Mouse (Mus musculus): ENCODE data around the gene Vegfb. TPM values are rescaled to one million over a fixed set of nuclear protein-coding genes. Genes with fewer than 3 reads are reported as not detected.
A peak's percentile ranks its signal among the peaks of the same experiment; 100 is the strongest.

Gene Vegfb
- polyA plus RNA-seq, 1 experiment from 2014 or later, result 23.2 TPM

GRCm38 (mm10) chr19:6987904-6988285 is 444 bp upstream of the Vegfb start:
- no peak for TF ChIP-seq CTCF (IDR thresholded peaks at IDR 0.05; ENCODE audit: low read depth)
- Histone ChIP-seq H3K4me1 (replicated peaks; ENCODE audit: control insufficient read depth, insufficient read depth, low read length) (peaks cover 3% of the 10 kb centered on the region; the same call in 1 of the 2 replicates), H3K27ac (ENCODE audit: low read depth, low read length) (peak overlapping the region; percentile 80), H3K4me2 (replicated peaks; ENCODE audit: low read depth) (peak overlapping the region; percentile 95), H3K36me3 (ENCODE audit: control insufficient read depth, insufficient read depth) (peaks cover 10% of the 10 kb centered on the region; the same call in 1 of the 2 replicates), H3K9me3 (ENCODE audit: control insufficient read depth) (no peaks in the 10 kb centered on the region), H3K4me3 (ENCODE audit: low read depth, low read length) (peak overlapping the region; percentile 78), H3K9ac (ENCODE audit: low read depth, low read length) (peak overlapping the region; percentile 77), H3K27me3 (replicated peaks; ENCODE audit: control insufficient read depth, insufficient read depth, low read length) (no peaks in the 10 kb centered on the region)
- ATAC-seq, result no peak
- 2% methylated on average over 8 of the region's 8 CpGs for WGBS

DNA sequence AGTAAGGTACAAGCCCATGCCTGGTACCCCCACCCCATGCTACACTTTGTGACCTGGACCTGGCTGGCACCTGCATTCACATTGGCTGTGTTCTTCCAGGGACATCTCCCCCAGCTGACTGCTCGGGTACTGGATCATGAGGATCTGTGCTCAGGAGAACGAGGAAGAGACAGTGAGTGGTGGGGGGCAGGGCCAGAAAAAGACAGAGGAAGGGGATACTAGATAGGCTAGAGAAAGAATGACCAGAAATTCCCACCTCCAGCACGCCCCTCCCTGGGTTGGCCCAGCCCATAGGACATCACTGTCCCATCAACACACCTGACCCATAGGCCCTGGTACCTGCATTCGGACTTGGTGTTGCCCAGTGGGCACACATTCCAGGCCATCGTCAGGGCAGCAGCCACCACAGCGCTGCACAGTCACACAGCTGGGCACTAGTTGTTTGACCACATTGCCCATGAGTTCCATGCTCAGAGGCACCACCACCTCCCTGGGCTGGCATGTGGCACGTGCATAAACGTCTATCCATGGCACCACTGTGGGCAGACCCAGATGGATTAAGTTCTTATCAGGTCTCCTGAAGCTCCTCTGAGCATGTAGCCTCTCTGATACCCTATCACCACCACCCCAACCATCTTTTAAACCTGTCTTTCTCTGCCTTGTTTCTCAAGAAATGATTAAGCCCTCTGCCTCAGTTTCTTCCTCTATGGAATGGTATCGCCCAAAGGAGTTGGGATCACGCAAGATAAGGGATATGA is 1.3 kb downstream of the Vegfb start:
- ATAC-seq, result no peak
- H3K4me1 ChIP-seq (replicated peaks; ENCODE audit: control insufficient read depth, insufficient read depth, low read length), result no peaks in the 10 kb centered on the region
- no peak overlapping the region for H3K27ac ChIP-seq (ENCODE audit: low read depth, low read length)
- no peaks in the 10 kb centered on the region for H3K27me3 ChIP-seq (replicated peaks; ENCODE audit: control insufficient read depth, insufficient read depth, low read length)
- peak overlapping the region; percentile 95 for H3K4me2 ChIP-seq (replicated peaks; ENCODE audit: low read depth)
- H3K9ac ChIP-seq (ENCODE audit: low read depth, low read length), result peak overlapping the region; percentile 77; the same call in 1 of the 2 replicates
- TF ChIP-seq CTCF (IDR thresholded peaks at IDR 0.05; ENCODE audit: low read depth), result no peak
- peak overlapping the region; percentile 78 for H3K4me3 ChIP-seq (ENCODE audit: low read depth, low read length)
- 65% methylated on average over 10 of the region's 10 CpGs for WGBS
- peaks cover 10% of the 10 kb centered on the region; the same call in 1 of the 2 replicates for H3K36me3 ChIP-seq (ENCODE audit: control insufficient read depth, insufficient read depth)
- no peaks in the 10 kb centered on the region for H3K9me3 ChIP-seq (ENCODE audit: control insufficient read depth)

GRCm38 (mm10) chr19:6985300-6985699 is 2.2 kb downstream of the Vegfb start:
- peaks cover 10% of the 10 kb centered on the region; the same call in 1 of the 2 replicates for H3K36me3 ChIP-seq (ENCODE audit: control insufficient read depth, insufficient read depth)
- H3K4me1 ChIP-seq (replicated peaks; ENCODE audit: control insufficient read depth, insufficient read depth, low read length), result no peaks in the 10 kb centered on the region
- no peak overlapping the region for H3K27ac ChIP-seq (ENCODE audit: low read depth, low read length)
- ATAC-seq, result no peak
- no peak for TF ChIP-seq CTCF (IDR thresholded peaks at IDR 0.05; ENCODE audit: low read depth)
- no peaks in the 10 kb centered on the region for H3K27me3 ChIP-seq (replicated peaks; ENCODE audit: control insufficient read depth, insufficient read depth, low read length)
- no peak overlapping the region for H3K4me2 ChIP-seq (replicated peaks; ENCODE audit: low read depth)
- no peak overlapping the region for H3K4me3 ChIP-seq (ENCODE audit: low read depth, low read length)
- 74% methylated on average over 19 of the region's 19 CpGs for WGBS
- no peak overlapping the region for H3K9ac ChIP-seq (ENCODE audit: low read depth, low read length)
- no peaks in the 10 kb centered on the region for H3K9me3 ChIP-seq (ENCODE audit: control insufficient read depth)

DNA sequence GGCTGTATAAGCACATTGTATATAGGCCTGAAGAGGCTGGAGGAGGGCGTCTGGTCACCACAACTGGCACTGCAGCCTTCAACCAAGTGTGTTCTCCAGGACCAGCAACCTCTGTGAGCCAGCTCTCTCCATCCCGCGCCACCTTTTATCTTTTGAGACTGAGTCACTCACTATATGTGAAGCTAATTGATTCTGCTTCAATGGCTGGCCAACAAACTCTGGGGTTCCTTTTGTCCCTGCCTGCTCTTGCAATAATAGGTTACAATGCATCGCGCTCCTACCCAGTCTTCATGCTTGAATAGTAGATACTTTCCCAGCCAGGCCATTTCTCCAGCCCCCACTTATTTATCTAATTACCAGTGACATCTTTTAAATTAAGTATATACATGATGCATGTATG is 3.8 kb downstream of the Vegfb start:
- no peak overlapping the region for H3K9ac ChIP-seq (ENCODE audit: low read depth, low read length)
- no peak overlapping the region for H3K4me3 ChIP-seq (ENCODE audit: low read depth, low read length)
- no peak overlapping the region for H3K4me2 ChIP-seq (replicated peaks; ENCODE audit: low read depth)
- no peak for TF ChIP-seq CTCF (IDR thresholded peaks at IDR 0.05; ENCODE audit: low read depth)
- H3K4me1 ChIP-seq (replicated peaks; ENCODE audit: control insufficient read depth, insufficient read depth, low read length), result no peaks in the 10 kb centered on the region
- H3K9me3 ChIP-seq (ENCODE audit: control insufficient read depth), result no peaks in the 10 kb centered on the region
- no peak for ATAC-seq
- WGBS, result 90% methylated on average over 5 of the region's 5 CpGs
- peaks cover 6% of the 10 kb centered on the region; the same call in 1 of the 2 replicates for H3K36me3 ChIP-seq (ENCODE audit: control insufficient read depth, insufficient read depth)
- H3K27ac ChIP-seq (ENCODE audit: low read depth, low read length), result no peak overlapping the region
- H3K27me3 ChIP-seq (replicated peaks; ENCODE audit: control insufficient read depth, insufficient read depth, low read length), result no peaks in the 10 kb centered on the region

GRCm38 (mm10) chr19:6981465-6981864 is 6.0 kb downstream of the Vegfb start:
- TF ChIP-seq CTCF (IDR thresholded peaks at IDR 0.05; ENCODE audit: low read depth), result no peak
- no peak for ATAC-seq
- H3K27me3 ChIP-seq (replicated peaks; ENCODE audit: control insufficient read depth, insufficient read depth, low read length), result no peaks in the 10 kb centered on the region
- no peaks in the 10 kb centered on the region for H3K9me3 ChIP-seq (ENCODE audit: control insufficient read depth)
- no peaks in the 10 kb centered on the region for H3K4me1 ChIP-seq (replicated peaks; ENCODE audit: control insufficient read depth, insufficient read depth, low read length)
- H3K27ac ChIP-seq (ENCODE audit: low read depth, low read length), result no peak overlapping the region
- 87% methylated on average over 4 of the region's 4 CpGs for WGBS
- H3K4me3 ChIP-seq (ENCODE audit: low read depth, low read length), result no peak overlapping the region; the same call in 1 of the 2 replicates
- no peak overlapping the region for H3K9ac ChIP-seq (ENCODE audit: low read depth, low read length)
- H3K4me2 ChIP-seq (replicated peaks; ENCODE audit: low read depth), result peak overlapping the region; percentile 75
- H3K36me3 ChIP-seq (ENCODE audit: control insufficient read depth, insufficient read depth), result peaks cover 14% of the 10 kb centered on the region; the same call in 1 of the 2 replicates

GRCm38 (mm10) chr19:6980381-6981093 is 6.9 kb downstream of the Vegfb start, which contains the start of gene Fkbp2:
Gene Fkbp2, minus strand, starts transcription at chr19:6980501.
- no peak for TF ChIP-seq CTCF (IDR thresholded peaks at IDR 0.05; ENCODE audit: low read depth)
- Histone ChIP-seq H3K27me3 (replicated peaks; ENCODE audit: control insufficient read depth, insufficient read depth, low read length) (no peaks in the 10 kb centered on the region), H3K9ac (ENCODE audit: low read depth, low read length) (peak within 1 kb of the TSS; percentile 71), H3K4me1 (replicated peaks; ENCODE audit: control insufficient read depth, insufficient read depth, low read length) (no peaks in the 10 kb centered on the region), H3K36me3 (ENCODE audit: control insufficient read depth, insufficient read depth) (peaks cover 14% of the 10 kb centered on the region; the same call in 1 of the 2 replicates), H3K9me3 (ENCODE audit: control insufficient read depth) (no peaks in the 10 kb centered on the region), H3K4me3 (ENCODE audit: low read depth, low read length) (peak within 1 kb of the TSS; percentile 72), H3K4me2 (replicated peaks; ENCODE audit: low read depth) (peak within 1 kb of the TSS; percentile 75), H3K27ac (ENCODE audit: low read depth, low read length) (peak within 1 kb of the TSS; percentile 90)
- WGBS, result 1% methylated on average over 38 of the region's 38 CpGs
- peak; percentile 81 for ATAC-seq
